8 mouse cellular contexts compared by ENCODE assay signal in genomic region chr13:95951098-95951894, GRCm38 (mm10). TPM values are rescaled to one million over a fixed set of nuclear protein-coding genes. Genes with fewer than 3 reads are reported as not detected.
DNase-seq lines count a peak whose midpoint lies in the region; ATAC-seq lines count a peak whose summit lies in the region.

No protein-coding gene starts in this region.

- peak; percentile 46 to 77 for DNase-seq in adrenal gland, adult (ENCODE audit: inconsistent age in 2 of 2, low spot score in 1 of 2)
- no peak for DNase-seq in adrenal gland, adult 8-10 months
- peak; percentile 54 to 68 for DNase-seq in right cerebral cortex, postnatal 10 days (ENCODE audit: low spot score in 2 of 2)
- DNase-seq in right cerebral cortex, postnatal 36 days (ENCODE audit: low spot score in 2 of 2) = no peak
- peak; percentile 54 to 69 for DNase-seq in kidney, postnatal 4 days
- DNase-seq in urinary bladder, postnatal 36 days (ENCODE audit: low spot score in 2 of 2) = no peak

- peak; percentile 58 for ATAC-seq in erythroid progenitor cell, adult 5-6 weeks (replicated peaks; ENCODE audit: low FRiP score, poor library complexity, severe bottlenecking)
- ATAC-seq in megakaryocyte progenitor cell, adult 5-6 weeks (replicated peaks; ENCODE audit: poor library complexity) = peak; percentile 84

RNA-seq across cellular contexts. Expression of gene Iqgap2, which starts 59.6 kb away (rescaled TPM):
- total RNA-seq in adrenal gland, adult 8-10 months (2022) = 100 to 1,000 TPM; 141 to 294 (median 213) TPM
- 33.5 and 35.3 TPM in 2 replicates for total RNA-seq in erythroid progenitor cell, adult 5-6 weeks (2015; ENCODE audit: low replicate concordance)
- 39.5 and 43.6 TPM in 2 replicates for total RNA-seq in erythroid progenitor cell, adult 5-6 weeks (2017; ENCODE audit: low replicate concordance)
- 95.0 and 97.5 TPM in 2 replicates for total RNA-seq in megakaryocyte progenitor cell, adult 5-6 weeks (2015)
- 128 and 149 TPM in 2 replicates for total RNA-seq in megakaryocyte progenitor cell, adult 5-6 weeks (2017)

Comparison
In these comparisons a context has a peak if more than half of its experiments do, and no peak if none do; other contexts are left out.
1. DNase-seq: peak in adrenal gland, adult (2 of 2), right cerebral cortex, postnatal 10 days (2 of 2) and kidney, postnatal 4 days (2 of 2); none in adrenal gland, adult 8-10 months (single experiment), right cerebral cortex, postnatal 36 days (0 of 2) and urinary bladder, postnatal 36 days (0 of 2).